Mouse (Mus musculus): ENCODE results near the gene Phka1. TPM values are rescaled to one million over a fixed set of nuclear protein-coding genes. Genes with fewer than 3 reads are reported as not detected.
A peak's percentile ranks its signal among the peaks of the same experiment; 100 is the strongest.
"Not testable (repeated sequence)": the region's sequence is repeated elsewhere in the genome, so short reads cannot be mapped to it uniquely, and the experiment has no call there.

Gene Phka1
- total RNA-seq (2021): 10 to 100 TPM; 24.4 to 29.4 TPM
- long read RNA-seq, experiment 1, full-length matches to known transcripts: 8 of 11 reads
- long read RNA-seq, experiment 1, partial matches to known transcripts: 1 of 11 reads
- long read RNA-seq, experiment 1, other reads (novel, unspliced or antisense): 2 of 11 reads
- long read RNA-seq, experiment 2, full-length matches to known transcripts: 17 of 24 reads
- long read RNA-seq, experiment 2, partial matches to known transcripts: 2 of 24 reads
- long read RNA-seq, experiment 2, other reads (novel, unspliced or antisense): 5 of 24 reads

DNA sequence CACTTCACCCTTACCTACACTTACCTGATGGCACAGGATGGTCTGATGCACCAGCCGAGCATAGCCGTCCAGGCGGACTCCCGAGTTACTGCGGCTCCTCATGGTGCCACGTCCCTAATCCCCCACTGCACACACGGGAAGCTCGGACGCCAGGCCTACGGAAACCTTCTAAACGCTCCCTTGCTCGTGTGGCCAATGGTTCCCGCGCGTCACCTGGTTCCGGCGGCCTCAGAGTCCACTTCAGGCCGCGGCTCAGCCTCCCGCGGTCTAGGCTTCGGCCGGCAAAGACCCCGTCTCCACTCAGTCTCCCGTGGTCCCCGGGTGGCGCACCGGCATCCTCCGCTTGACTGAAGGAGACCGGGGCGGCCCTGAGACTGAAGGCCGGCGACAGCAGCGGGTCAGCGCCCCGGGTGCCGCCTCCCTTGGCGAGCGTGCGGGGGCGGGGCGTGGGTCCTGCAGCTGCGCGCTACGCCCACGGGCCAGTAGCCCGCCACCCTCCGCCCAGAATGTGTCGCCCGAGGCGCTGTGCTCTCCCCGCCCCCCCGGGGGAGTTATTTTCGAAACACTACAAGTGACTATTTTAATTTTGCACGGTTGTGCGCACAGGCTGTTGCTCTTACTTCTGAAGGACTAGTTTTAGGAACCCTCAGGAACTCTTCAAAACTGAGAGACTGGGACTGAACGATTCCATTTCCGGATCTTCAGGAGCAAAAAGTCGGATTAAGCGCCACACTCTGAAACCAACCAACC is at the start of gene Phka1:
Gene Phka1 (minus strand): TSS at position 424 of the 750 bp plus-strand sequence.
- DNase-seq: peak; percentile 90 to 92
- intact Hi-C loops (cut with DNase I): no loop called here

DNA sequence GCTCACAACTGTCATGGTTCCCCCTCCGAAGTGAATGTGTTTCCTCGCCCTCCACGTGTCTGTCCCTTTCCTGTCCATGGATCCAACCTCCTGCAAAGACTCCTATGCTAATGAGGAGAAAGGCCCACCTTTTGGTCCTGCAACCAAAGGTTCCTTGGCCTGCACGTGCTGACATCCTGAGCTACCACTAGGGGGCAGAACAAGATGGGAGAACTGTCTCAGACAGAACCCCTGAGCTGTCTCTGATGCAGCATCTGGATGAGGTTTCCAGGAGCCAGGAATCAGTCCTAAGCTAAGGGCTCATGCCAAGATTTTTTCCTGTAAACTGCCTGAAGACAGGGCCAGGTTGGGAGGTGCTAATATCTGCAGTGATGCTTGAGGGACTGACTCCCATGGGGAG is 45.2 kb upstream of the Phka1 start:
- DNase-seq: peak; percentile 2 to 55
- intact Hi-C loops (cut with DNase I): not testable (repeated sequence)

DNA sequence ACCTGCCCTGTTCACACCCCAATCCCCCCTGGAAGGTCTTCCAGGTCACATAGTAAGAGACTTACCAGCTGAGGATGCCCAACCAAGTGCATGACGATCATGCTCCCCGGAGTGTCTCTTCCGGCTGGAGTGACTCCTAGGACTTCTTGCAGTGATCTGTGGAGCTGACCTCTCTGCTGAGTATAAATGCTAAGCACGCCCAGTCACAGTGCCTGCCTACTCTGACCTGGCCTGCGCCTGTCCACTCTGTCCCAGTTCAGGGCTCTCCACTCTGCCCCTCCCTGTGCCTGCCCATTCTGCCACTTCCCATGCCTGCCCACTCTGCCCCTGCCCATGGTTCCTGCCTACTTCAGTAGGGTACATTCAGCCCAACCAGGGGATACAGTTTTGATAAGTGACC is 42.8 kb upstream of the Phka1 start, which contains the start of gene Gm3880:
Gene Gm3880 (minus strand): TSS at position 101 of the 400 bp plus-strand sequence.
- intact Hi-C loops (cut with DNase I); DNase-seq: not testable (repeated sequence)

DNA sequence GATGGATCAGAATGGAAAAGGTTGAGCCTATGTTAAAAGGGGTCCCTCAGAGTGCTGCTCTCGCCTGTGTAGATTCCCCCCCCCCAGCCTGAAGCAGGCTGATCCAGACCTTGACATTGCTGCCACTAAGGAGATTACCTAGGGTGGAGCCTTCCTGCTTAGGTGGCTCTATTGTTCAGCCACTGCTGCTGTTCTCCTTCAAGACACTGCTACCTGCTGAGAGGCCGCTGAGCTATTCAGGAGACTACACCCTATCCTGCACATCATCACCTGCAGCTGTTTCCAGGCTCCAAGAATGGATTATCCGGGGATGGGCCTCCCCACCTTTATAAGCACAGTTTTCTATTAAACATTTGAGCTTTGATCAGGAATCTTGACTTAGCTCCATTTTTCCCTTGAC is 40.7 kb upstream of the Phka1 start:
- intact Hi-C loops (cut with DNase I); DNase-seq: not testable (repeated sequence)

DNA sequence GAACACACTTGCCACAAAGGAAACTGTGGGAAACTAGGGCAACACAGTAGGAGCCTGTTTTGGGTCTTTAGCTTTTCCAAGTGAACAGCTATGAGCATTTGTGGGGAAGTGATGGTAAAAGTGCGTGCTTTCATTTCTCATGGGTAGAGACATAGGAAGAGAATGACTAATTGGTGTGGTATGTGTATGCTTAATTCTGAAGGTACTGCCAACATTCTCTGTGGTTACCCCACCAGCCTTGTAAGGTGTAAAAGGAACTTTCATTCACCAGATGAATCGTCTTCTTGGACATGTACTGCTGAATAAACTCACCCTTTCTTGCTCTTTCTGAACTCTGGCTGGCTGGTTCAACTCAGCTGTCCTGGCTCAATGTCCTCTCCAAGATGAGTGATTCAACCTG is 22.6 kb upstream of the Phka1 start:
- no peak for DNase-seq
- intact Hi-C loops (cut with DNase I): no loop called here

DNA sequence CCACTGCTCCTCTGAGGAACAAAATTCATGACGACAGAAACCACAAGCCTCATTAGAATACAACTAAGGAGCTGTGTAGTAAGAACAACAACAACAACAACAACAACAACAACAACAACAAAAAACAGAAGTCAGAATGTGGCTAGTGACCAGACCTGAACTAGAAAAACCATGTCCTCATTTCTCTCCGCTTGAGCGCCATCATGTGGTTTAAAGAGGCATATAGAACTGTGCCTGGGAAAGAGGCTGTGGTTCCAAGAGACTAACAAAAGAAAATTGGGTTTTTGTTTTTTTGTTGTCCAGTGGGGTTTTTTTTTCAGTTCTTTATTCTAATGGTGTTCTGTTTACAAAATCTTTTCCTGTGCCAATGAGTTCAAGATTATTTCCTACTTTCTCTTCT is 16.7 kb upstream of the Phka1 start:
- DNase-seq: peak; percentile 2 to 42
- intact Hi-C loops (cut with DNase I): no loop called here

DNA sequence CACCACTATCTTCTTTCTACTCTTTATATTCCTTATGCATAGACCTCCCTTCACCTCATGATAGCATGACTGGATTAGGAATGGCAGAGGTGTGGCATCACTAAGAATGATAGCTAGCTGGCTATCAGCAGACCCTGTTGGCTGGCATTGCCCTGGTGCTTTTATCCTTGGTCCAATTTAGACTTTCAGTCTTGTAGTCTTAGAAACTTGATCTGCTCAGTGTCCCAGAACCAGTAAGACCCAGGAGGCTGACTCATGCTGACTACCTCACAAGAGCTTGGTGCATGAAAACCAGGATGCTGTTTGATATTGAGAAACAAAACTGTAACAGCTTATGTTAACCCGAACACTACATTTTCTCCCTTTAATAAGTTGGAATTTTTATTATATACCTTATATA is 1.6 kb upstream of the Phka1 start:
- intact Hi-C loops (cut with DNase I): no loop called here
- no peak for DNase-seq

GRCm38 (mm10) chrX:102645146-102645545 is 1.1 kb upstream of the Phka1 start:
- intact Hi-C loops (cut with DNase I): no loop called here
- peak in 1 of 2 experiments; percentile 3 for DNase-seq

GRCm38 (mm10) chrX:102644573-102644951 is 516 bp upstream of the Phka1 start:
- DNase-seq: peak; percentile 7 to 29

DNA sequence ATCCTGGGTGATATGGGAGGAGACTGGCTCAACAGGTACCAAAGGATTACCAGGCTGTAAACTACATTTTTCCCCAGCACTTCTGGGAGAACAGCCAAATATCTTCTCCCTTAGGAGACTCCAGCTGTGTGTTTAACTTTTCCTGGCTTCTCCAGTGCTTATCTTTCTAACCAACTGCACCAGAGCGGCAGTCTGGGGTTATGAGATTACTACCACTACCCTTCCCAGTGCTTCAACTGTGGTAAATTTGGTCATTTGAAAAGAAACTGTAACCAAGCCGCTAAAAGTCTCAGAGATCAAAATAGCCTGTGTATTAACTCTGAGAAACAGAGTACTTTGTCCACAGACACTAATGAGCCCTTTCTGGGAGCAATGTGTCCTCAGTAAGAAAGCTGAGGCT is 42.8 kb downstream of the Phka1 start:
- DNase-seq: no peak
- intact Hi-C loops (cut with DNase I): no loop called here

More at GRCm38 (mm10) chrX:102644573-102644951, 516 bp upstream of the Phka1 start:
- intact Hi-C loops (cut with DNase I): no loop called here

- no peak for DNase-seq
- intact Hi-C loops (cut with DNase I): no loop called here
These were observed 55.5 kb downstream of the Phka1 start for GRCm38 (mm10) chrX:102588560-102588959.

DNA sequence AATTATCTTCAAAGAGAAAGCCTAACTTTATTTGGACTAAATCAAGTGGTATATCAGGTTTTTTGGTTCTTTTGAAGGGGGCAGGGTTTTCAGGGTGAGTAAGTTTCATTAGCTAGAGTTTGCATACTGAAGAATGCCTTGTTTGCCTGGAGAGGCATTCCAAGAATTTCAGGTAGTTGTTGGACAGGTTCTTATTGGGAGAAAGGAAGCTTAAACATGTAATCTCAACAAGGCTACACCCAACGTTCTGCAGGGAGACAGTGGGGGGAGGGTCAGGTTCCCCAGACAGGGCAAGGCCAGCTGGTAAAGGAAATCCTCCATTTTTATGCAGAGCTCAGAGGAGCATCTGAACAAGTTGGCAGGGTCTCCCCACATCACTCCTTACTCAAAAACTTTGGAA is 72.9 kb downstream of the Phka1 start:
- intact Hi-C loops (cut with DNase I): no loop called here
- no peak for DNase-seq

DNA sequence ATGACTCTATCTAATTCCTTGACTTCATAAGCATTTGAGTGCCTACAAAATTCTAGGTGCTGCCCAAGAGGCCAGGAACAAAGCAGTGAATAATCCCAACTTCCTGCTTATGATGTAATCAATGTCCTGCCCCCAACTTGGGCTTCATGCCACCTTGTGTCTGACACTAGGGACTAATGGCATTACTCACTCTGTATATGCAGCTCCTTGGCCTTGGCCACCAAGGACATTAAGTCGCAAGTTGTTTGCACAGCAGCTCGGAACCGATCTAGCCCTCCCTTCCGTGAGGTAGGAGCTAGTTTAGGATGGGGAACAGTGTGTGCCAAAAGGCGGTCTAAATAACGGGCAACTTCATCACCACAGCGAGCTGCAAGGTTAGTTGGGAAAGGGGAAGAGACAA is 87.1 kb downstream of the Phka1 start:
- intact Hi-C loops (cut with DNase I): no loop called here
- no peak for DNase-seq

DNA sequence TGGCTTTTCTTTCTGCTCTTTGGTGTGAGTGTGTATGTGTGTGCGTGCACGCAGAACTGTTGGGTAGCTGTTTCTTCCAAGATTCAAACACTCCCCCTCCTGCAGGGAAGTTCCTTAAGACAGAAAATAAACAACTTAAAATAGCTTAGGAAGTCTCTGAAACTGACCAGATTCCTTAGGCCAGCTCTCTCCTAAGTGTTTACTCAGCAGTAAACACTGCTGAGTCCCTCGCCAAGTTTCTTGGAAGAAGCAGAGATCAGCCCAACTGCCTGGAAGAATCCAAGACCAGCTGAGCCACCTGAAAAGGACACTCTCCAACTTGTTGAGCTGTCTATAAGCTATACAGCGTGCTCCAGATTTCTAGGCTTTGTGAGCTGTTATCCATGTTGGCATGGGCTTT is 134.8 kb downstream of the Phka1 start:
- intact Hi-C loops (cut with DNase I): no loop called here
- DNase-seq: no peak

- DNase-seq: peak; percentile 39 to 55
These were observed 139.2 kb downstream of the Phka1 start, which contains the start of gene Hdac8 for GRCm38 (mm10) chrX:102504644-102505481. Gene Hdac8 (minus strand): TSS chrX:102505359.

DNA sequence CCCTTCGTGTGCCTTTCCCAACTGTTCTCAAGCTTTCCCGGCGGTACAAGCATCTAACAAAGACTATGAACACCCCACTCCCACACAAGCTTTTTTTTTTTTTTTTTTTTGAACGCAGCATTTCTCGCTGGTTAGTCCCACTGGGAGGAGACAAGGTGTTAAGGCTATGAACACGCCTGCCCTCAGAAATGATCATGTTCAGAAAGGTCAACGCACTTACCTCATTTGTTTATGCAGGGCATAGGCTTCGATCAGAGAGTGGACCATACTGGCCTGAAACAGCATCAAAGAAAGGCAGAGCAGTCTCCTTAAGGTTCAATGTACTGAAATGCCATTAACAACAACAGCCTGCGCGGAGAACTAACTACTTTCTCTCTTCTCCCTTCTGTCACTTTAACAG is 139.9 kb downstream of the Phka1 start:
- intact Hi-C loops (cut with DNase I): no loop called here
- DNase-seq: no peak

More at GRCm38 (mm10) chrX:102504644-102505481, 139.2 kb downstream of the Phka1 start, which contains the start of gene Hdac8:
- intact Hi-C loops (cut with DNase I): no loop called here

DNA sequence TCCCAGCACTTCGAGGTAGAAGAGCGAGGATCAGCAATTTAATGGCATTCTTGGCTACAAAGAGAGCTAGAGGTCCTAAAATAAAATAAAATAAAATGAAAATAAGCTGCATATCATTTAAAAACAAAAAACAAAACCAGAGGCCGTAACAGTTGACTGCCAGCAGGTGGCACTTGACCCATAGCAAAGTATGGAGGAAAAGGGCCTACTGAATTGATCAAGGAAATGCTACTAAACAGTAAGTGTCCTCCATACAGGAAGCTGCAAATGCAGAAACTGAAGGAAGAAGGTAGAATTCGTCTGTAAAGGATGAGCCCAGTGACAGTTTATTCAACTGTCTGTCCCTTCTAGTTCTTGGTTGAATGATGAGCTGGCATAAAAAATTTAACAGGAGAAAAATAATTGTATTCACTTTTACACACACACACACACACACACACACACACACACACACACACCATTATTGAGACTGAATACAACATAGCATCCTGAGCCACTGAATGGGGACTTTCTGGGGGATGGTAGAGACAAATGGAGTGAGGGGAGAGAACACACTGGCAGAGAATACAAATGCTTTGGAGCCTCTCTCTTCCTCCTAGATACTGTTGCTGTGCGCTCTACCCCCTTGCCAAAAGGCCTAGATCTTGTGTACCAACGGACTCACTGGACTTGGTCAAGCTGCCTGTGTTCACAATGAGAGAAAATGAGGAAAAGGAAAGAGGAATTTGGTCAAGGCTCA is 149.9 kb downstream of the Phka1 start:
- intact Hi-C loops (cut with DNase I): no loop called here

GRCm38 (mm10) chrX:102485575-102485974 is 158.5 kb downstream of the Phka1 start:
- no peak for DNase-seq
- intact Hi-C loops (cut with DNase I): loop anchor here (10.0 kb wide), 1 partner anchor 331 kb away; the partner anchor contains the start of gene Ercc6l

More for the DNA sequence above, 149.9 kb downstream of the Phka1 start:
- peak in 1 of 2 experiments; percentile 2 for DNase-seq

DNA sequence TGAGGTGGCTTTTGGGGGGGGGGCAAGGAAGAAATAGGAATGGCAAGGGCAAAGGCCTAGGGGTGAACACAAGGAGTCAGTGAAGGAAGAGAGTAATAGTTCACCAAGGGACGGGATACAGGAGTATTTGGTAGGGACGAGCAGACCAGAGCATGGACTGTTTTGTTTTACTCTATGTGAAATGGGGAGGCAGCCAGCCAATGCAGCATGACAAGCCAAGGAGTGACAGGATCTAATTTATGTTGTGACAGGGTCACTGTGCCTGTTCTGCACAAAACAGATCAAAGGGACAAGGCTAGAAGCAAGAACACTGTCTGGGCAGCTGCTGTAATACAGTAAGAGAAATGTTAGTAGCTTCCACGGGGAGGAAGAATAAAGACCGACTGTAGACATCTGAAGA is 164.4 kb downstream of the Phka1 start:
- DNase-seq: no peak
- intact Hi-C loops (cut with DNase I): loop anchor here (2.0 to 10.0 kb wide), 4 partner anchors 125 to 325 kb away; partner anchors contain the start of genes Cited1 and Ercc6l

DNA sequence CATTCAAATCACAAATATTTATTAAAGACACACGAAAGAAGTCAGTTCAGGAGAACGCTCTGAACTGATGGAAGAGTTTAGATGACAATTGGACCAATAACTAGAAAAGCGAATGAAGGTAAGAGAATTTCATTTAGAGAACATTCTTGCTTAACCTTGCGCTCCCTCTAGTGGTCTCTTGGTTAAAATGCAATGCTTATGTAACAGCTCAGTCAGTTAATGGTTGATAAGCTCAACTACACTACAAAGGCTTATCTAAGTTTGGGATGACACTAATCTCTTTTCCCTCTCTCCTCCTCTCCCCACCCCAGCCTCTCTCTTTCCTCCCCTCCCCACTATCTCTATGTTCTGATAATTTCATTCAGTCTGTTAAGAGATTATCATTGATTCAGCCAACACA is 165.1 kb downstream of the Phka1 start:
- peak in 1 of 2 experiments; percentile 23 for DNase-seq
- intact Hi-C loops (cut with DNase I): loop anchor here (2.0 to 10.0 kb wide), 3 partner anchors 124 to 260 kb away; partner anchors contain the start of gene Cited1
